Mouse (Mus musculus) limb, embryonic 13.5 days (tissue): ENCODE results near the gene Rab3a. TPM values are rescaled to one million over a fixed set of nuclear protein-coding genes. Genes with fewer than 3 reads are reported as not detected.
A peak's percentile ranks its signal among the peaks of the same experiment; 100 is the strongest.

Source experiments
- ATAC-seq: fragments of 200-750 bp; cut with Nextera tagmentation; 2 replicates; pipeline ENCODE4 v1.8.0; 2017; ENCODE audit warnings: low read depth, moderate number of reproducible peaks, moderate TSS enrichment; ENCODE audit not compliant: low FRiP score
- H3K27ac ChIP-seq: fragments of 300-500 bp; sonication (generic); 2 replicates; pipeline ENCODE4 v1.5.1; 2015; ENCODE audit warnings: inconsistent platforms, mild to moderate bottlenecking, moderate library complexity
- H3K27me3 ChIP-seq: fragments of 300-500 bp; sonication (generic); 2 replicates; pipeline ENCODE4 v1.6.1; 2015; ENCODE audit warnings: mild to moderate bottlenecking, inconsistent platforms
- H3K36me3 ChIP-seq: fragments of 300-500 bp; sonication (generic); 2 replicates; pipeline ENCODE4 v1.6.1; 2015; ENCODE audit warnings: inconsistent platforms, mild to moderate bottlenecking, moderate library complexity
- H3K4me1 ChIP-seq: fragments of 300-500 bp; sonication (generic); 2 replicates; pipeline ENCODE4 v1.6.1; 2015; ENCODE audit warnings: inconsistent platforms
- H3K4me2 ChIP-seq: fragments of 300-500 bp; sonication (generic); replicated peaks from 2 replicates; pipeline ENCODE4 v1.6.1; 2015; ENCODE audit warnings: inconsistent platforms, mild to moderate bottlenecking, moderate library complexity
- H3K4me3 ChIP-seq: fragments of 300-500 bp; sonication (generic); 2 replicates; pipeline ENCODE4 v1.5.1; 2015; ENCODE audit warnings: moderate library complexity, mild to moderate bottlenecking, inconsistent platforms
- H3K9ac ChIP-seq: fragments of 300-500 bp; sonication (generic); 2 replicates; pipeline ENCODE4 v1.6.1; 2015; ENCODE audit warnings: mild to moderate bottlenecking, inconsistent platforms
- H3K9me3 ChIP-seq: fragments of 300-500 bp; sonication (generic); 2 replicates; pipeline ENCODE4 v1.6.1; 2016; ENCODE audit warnings: inconsistent platforms
- WGBS: fragments of 180-500 bp; shearing (Covaris S2); methylation state at CpG from one replicate; pipeline ENCODE4 v1.1.7; 2015; 5-methylcytosine and 5-hydroxymethylcytosine counted together
- polyA plus RNA-seq: library from polyadenylated mRNA; unstranded; fragments of >200 nt; fragmentation: Nextera tagmentation; extraction: Ambion mirVana; gene quantifications from 2 replicates; pipeline ENCODE4 v1.2.1, GENCODE M21; 2015

Gene Rab3a
- polyA plus RNA-seq, 1 experiment from 2014 or later: 19.6 TPM

DNA sequence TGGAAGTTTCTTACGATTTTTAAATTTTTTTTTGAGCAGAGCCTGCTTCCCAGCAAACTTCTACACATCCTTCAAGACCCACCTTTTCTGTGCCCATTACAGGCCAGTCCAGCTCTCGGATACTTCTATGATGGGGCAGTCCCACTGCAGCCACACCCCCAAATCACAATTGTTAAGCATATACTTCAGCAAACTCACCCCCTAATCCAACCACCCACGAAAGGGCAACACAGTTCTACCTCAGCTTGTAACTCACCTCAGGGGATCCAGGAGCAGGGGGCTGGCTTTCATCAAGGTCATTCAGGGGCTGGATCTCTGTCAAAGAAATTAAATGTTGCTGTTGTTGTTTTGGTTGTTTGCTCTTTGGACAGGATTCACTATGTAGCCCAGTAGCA lies 32.6 kb downstream of the Rab3a start:
- Histone ChIP-seq H3K9me3 (no peaks in the 10 kb centered on the region), H3K27ac (no peak overlapping the region), H3K27me3 (no peaks in the 10 kb centered on the region), H3K4me1 (peaks cover 27% of the 10 kb centered on the region), H3K4me2 (no peak overlapping the region), H3K36me3 (peaks cover 73% of the 10 kb centered on the region), H3K4me3 (no peak overlapping the region), H3K9ac (no peak overlapping the region)
- ATAC-seq: no peak
- WGBS: 87% methylated on average over 3 of the region's 3 CpGs

DNA sequence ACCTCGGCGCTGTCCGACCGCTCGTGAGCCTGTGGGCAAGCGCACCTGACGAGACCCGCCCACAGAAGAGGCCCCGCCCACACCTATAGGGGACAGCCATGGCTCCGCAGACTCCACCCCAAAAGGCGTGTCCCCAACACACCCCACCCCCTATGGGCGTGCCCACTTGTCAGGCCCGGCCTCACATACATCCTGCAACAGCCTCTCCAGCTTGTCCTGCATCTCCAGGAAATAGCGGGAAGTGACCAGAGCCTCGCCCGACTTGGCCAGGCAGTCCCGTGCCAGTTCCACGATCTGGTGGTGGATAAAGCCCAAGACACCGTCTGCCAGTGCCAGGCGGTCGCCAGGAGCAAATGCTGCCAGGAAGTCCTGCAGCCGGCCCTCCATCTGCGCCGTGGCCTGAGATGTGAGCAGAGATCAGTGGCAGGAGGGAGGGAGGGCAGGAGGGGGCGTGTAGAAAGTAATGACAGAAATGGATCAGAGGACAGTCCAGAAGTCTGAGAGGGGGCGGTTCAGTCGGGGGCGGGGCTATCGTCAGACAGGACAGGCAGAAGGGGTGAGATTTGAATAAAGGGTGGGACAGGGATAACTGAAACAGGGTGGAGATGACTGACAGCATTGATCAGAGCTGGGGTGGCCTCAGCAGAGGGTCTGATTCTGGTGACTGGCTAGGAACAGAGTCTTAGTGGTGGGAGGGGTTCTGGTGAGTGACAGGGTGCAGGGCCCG lies 33.6 kb downstream of the Rab3a start:
- no peak overlapping the region for H3K4me3 ChIP-seq
- H3K4me2 ChIP-seq: 0 out of 2 replicates have a peak overlapping the region, but pooled peaks have one; percentile 21
- H3K9ac ChIP-seq: 0 out of 2 replicates have a peak overlapping the region, but pooled peaks have one; percentile 4
- peaks cover 63% of the 10 kb centered on the region for H3K36me3 ChIP-seq
- H3K27ac ChIP-seq: no peak overlapping the region
- peaks cover 34% of the 10 kb centered on the region for H3K4me1 ChIP-seq
- no peaks in the 10 kb centered on the region for H3K27me3 ChIP-seq
- WGBS: 22% methylated on average over 30 of the region's 30 CpGs
- no peaks in the 10 kb centered on the region for H3K9me3 ChIP-seq
- ATAC-seq: no peak

DNA sequence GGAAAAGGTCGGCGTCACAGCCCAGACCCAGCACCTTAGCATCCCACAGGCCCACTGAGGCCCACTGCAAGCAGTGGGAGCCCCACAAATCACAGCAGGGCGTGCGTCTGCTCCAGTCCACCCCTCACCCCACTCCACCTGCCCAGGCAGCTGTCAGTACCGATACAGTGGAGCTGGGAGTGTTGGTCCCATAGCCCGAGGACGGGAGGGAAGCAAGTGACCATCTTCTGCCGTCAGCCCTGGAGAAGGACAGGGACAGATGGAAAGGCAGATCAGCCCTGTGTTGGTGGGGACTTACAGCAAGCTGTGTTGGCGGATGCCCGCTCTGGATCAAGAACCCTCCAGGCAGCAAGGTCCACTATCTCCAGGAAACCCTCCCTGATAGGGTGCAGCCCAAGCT lies 34.6 kb downstream of the Rab3a start:
- Histone ChIP-seq H3K36me3 (peaks cover 54% of the 10 kb centered on the region), H3K4me3 (no peak overlapping the region), H3K27me3 (no peaks in the 10 kb centered on the region), H3K27ac (no peak overlapping the region), H3K9me3 (no peaks in the 10 kb centered on the region), H3K9ac (0 out of 2 replicates have a peak overlapping the region, but pooled peaks have one; percentile 13), H3K4me2 (no peak overlapping the region), H3K4me1 (peaks cover 37% of the 10 kb centered on the region)
- no peak for ATAC-seq
- WGBS: 74% methylated on average over 10 of the region's 10 CpGs

DNA sequence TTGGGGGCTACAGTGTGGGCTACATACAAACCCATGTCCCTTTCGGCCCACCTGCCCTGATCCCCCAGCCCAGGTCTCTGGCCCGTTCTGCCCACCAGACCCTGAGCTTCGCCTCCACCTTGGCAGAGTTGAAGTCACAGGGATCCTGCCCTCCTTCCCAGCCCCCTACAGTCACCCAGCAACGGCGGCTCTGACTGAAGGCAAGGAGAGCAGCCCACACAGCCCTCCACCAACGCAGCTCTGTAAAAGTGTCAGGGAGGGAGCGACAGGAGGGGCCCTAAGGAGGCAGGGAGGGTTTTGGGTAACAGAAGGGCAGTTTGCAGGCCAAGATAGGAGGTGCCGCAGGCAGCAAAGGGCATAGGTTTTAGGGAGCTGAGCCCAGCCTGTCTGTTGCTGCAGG lies 36.4 kb downstream of the Rab3a start:
- Histone ChIP-seq H3K27ac (peak overlapping the region; percentile 10; the same call in 1 of the 2 replicates), H3K4me1 (peaks cover 36% of the 10 kb centered on the region), H3K9me3 (no peaks in the 10 kb centered on the region), H3K36me3 (peaks cover 36% of the 10 kb centered on the region), H3K27me3 (peaks cover 9% of the 10 kb centered on the region), H3K4me2 (peak overlapping the region; percentile 79), H3K9ac (peak overlapping the region; percentile 88), H3K4me3 (peak overlapping the region; percentile 76)
- no peak for ATAC-seq
- WGBS: 55% methylated on average over 8 of the region's 8 CpGs

DNA sequence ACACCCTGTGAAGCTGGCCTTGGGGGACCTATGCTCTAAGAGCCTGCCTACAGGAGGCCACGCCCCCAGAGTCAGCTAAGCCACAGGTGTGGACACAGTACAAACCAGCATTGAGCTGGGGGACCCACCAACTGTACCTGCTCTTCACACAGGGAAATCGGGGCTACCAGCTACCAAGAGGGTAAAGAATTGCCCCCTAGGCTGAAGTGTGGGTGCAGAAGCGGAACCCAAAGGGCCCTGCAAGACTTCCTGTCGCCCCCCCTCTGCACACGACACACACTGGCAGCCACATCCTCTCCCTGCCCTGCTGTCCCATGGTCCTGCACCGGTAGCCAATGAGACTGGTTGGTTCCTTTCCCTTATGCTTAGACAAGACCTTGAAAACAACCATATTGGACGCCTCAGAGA lies 36.8 kb downstream of the Rab3a start:
- 71% methylated on average over 7 of the region's 7 CpGs for WGBS
- peak overlapping the region; percentile 88 for H3K9ac ChIP-seq
- H3K27me3 ChIP-seq: peaks cover 13% of the 10 kb centered on the region
- H3K9me3 ChIP-seq: no peaks in the 10 kb centered on the region
- no peak for ATAC-seq
- H3K36me3 ChIP-seq: peaks cover 32% of the 10 kb centered on the region
- peaks cover 37% of the 10 kb centered on the region for H3K4me1 ChIP-seq
- H3K27ac ChIP-seq: peak overlapping the region; percentile 10; the same call in 1 of the 2 replicates
- H3K4me3 ChIP-seq: peak overlapping the region; percentile 76
- peak overlapping the region; percentile 79 for H3K4me2 ChIP-seq

DNA sequence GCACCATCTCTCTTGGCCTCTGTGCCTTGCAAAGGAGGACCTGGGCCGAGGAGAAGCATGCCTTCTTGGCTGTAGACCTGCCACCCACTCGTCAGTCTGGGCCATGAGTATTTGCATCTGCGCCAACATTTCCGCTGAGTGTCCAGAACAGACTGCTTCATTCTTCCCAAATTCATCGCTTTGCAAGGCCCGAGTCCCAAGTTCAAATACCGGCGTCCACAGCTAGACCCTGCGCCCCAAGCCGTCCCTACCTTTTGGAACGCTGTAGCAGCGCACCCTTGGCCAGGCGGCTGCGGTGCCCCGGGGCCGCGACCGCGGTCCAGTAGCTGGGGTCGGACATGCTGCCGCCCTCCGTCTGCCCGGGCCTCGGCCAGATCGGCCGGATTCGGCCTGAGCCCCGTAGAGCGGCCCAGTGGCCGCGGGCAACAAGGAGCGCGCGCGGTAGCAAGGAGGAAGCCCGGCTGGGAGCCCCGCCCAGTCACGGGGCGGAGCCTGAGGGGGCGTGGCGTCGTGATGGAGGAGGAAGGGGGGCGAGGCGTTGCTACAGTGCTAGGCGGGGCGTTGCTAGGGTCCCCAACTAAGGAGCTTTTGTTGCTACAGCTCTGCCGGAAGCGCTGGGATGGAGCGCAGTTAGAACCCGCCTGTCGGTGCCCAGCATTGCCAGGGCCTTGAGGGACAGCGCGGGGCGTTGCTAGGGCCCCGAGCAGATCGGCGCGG lies 37.7 kb downstream of the Rab3a start:
- ATAC-seq: peak; percentile 81
- Histone ChIP-seq H3K36me3 (peaks cover 23% of the 10 kb centered on the region), H3K27ac (peak overlapping the region; percentile 82), H3K9me3 (no peaks in the 10 kb centered on the region), H3K27me3 (peaks cover 16% of the 10 kb centered on the region), H3K9ac (peak overlapping the region; percentile 88), H3K4me1 (peaks cover 42% of the 10 kb centered on the region), H3K4me3 (peak overlapping the region; percentile 76), H3K4me2 (peak overlapping the region; percentile 79)
- WGBS: 5% methylated on average over 57 of the region's 58 CpGs

DNA sequence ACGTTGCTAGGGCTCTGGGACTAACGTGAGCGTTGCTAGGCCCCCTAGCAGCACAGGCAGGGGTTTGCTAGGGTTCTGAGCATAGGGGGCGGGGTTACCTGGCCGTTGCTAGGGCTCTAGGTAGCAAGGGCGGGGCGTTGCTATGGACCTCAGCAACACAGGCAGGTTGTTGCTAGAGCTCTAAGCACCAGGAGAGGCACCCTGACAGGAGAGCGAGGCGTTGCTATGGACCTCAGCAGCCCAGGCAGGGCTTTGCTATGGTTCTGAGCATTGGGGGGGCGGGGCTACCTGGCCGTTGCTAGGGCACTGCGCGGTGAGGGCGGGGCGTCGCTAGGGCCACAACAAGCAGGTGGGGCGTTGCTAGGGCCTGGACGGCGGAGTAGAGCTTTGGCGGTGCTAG lies 38.2 kb downstream of the Rab3a start:
- under 1% methylated on average over 20 of the region's 20 CpGs for WGBS
- H3K9ac ChIP-seq: no peak overlapping the region
- H3K4me2 ChIP-seq: peak overlapping the region; percentile 79
- no peaks in the 10 kb centered on the region for H3K9me3 ChIP-seq
- H3K27me3 ChIP-seq: peaks cover 18% of the 10 kb centered on the region
- peak overlapping the region; percentile 76 for H3K4me3 ChIP-seq
- ATAC-seq: peak; percentile 34; the same call in 1 of the 2 replicates
- peak overlapping the region; percentile 82 for H3K27ac ChIP-seq
- peaks cover 44% of the 10 kb centered on the region for H3K4me1 ChIP-seq
- peaks cover 18% of the 10 kb centered on the region for H3K36me3 ChIP-seq

DNA sequence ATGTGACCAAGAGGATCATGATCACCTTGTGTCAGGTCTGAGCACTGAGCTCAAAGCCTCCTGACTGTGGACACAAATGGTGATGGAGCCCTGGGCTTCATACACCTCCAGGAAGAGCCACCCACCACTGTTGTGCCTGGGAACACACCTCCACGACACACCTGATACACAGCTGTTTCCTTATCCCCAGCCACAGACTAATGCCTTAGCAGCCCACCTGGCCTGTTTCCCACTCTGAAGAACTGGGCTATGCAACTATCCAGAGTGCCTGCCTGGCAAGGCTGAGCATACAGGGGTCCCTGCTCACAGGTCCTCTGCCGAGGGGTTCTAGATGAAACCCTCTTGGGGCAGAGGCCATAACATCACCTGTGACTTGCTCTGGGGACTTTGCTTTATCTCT lies 39.7 kb downstream of the Rab3a start:
- 86% methylated on average over 2 of the region's 2 CpGs for WGBS
- Histone ChIP-seq H3K4me1 (peaks cover 48% of the 10 kb centered on the region), H3K27ac (no peak overlapping the region), H3K36me3 (peaks cover 2% of the 10 kb centered on the region), H3K4me3 (no peak overlapping the region), H3K4me2 (no peak overlapping the region), H3K9ac (no peak overlapping the region), H3K9me3 (no peaks in the 10 kb centered on the region), H3K27me3 (peaks cover 33% of the 10 kb centered on the region)
- ATAC-seq: no peak

DNA sequence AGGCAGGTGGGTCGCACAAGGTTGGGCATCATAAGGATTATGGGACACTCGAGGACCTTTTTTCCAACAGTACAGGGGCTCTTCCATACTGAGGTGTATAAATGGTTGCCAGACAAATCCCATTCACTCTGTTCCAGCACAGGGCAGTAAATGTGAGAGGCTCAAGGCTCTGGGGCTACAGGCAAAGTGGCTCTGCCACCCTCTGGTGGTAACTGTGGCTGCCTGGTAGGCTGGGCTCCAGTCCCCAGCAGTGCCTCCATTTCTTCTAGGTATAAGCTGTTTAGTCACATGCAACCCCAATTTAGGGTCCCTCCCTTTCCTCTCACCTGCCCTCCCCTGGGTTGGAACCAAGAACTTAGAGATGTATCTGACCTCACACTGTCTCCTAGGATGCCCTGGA lies 40.9 kb downstream of the Rab3a start:
- peaks cover 44% of the 10 kb centered on the region for H3K27me3 ChIP-seq

DNA sequence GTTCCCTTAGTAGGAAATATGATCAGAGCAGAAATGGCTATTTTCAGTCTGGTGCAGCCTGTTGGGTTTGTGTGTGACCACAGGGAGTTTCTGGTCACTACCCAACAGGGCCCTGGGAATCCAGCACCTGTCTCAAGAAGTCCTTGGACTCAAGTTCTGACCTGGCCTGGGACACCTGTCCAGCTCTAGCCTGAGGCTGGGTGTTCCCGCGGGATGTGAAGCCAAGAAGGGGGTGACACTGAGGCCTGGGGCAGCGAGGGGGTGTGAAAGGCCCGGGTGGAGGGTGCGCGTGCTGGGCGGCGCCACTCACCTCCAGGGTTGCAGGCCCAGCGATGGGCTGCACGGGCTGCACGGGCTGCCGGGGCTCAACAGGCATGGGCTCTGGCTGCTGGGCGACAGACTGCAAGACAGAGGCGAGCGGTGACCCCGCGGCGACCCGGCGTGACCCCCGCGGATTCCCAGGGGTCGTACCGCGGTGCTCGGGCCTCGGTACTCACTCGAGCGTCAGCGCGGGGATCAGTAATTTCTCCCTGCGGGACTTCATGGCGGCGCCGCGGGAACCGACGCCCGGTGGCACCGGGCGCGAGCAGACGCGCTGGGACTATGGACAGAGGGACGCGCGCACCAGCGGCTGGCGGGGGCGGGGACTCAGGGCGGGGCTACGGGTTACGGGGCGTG lies 42.1 kb downstream of the Rab3a start:
- Histone ChIP-seq H3K4me1 (peaks cover 31% of the 10 kb centered on the region), H3K27me3 (peaks cover 55% of the 10 kb centered on the region), H3K27ac (no peak overlapping the region; the same call in 1 of the 2 replicates), H3K36me3 (no peaks in the 10 kb centered on the region), H3K4me2 (peak overlapping the region; percentile 89), H3K9ac (peak overlapping the region; percentile 62), H3K9me3 (no peaks in the 10 kb centered on the region), H3K4me3 (peak overlapping the region; percentile 56)
- ATAC-seq: no peak
- 2% methylated on average over 54 of the region's 54 CpGs for WGBS

More for the DNA sequence above, 40.9 kb downstream of the Rab3a start:
- Histone ChIP-seq H3K9me3 (no peaks in the 10 kb centered on the region), H3K4me1 (peaks cover 42% of the 10 kb centered on the region), H3K9ac (no peak overlapping the region), H3K4me2 (no peak overlapping the region), H3K36me3 (no peaks in the 10 kb centered on the region), H3K27ac (no peak overlapping the region), H3K4me3 (no peak overlapping the region)
- ATAC-seq: no peak
- 79% methylated on average over 2 of the region's 2 CpGs for WGBS

DNA sequence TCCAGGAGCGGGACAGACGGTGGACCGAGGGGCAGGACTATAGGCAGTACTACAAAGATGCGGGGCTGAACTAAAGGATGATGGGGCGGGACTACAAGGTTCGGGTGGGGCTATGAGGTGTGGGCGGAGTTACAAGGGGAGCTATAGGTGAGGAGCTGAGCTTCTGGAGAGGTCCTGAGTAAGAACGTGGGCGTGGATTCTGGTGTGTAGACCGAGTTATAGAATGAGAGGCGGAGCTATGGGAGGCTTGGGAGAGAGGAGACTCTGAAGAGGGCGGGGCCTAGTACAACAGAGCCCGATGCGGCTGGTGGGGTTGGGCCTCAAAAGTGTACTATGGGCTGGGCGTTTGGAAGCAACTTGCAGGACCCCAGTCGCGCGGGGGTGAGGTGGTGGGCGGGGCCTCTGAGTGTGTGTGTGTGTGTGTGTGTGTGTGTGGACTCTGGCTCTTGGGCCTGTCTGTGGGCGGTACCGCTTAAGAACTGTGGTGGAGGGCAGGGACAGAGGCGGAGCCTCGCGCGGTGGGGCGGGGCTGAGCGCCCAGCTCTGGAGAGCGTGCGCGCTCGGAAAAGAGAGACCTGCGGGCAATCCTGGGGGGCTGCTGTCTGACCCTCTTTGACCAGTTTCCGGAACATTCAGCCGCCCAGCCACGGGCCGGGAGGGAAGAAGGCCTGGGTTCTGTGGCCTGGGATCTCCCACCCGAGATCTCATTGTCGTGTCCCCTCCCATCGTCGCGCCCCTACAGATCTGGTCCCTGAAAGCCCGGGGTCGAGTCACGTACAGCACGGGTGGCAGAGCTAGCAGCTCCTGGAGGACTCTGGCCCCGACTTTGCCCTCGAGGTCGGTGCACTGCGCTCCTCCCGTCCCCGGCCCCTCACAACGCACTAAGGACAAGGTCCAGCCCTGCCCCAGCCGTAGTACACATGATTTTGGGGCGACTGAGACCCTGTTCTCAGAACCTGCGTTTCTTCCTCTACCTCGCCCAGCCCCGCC lies 42.9 kb downstream of the Rab3a start:
- peak overlapping the region; percentile 56 for H3K4me3 ChIP-seq
- H3K9ac ChIP-seq: peak overlapping the region; percentile 62
- peaks cover 63% of the 10 kb centered on the region for H3K27me3 ChIP-seq
- ATAC-seq: peak; percentile 90
- H3K27ac ChIP-seq: no peak overlapping the region; the same call in 1 of the 2 replicates
- peaks cover 26% of the 10 kb centered on the region for H3K4me1 ChIP-seq
- no peaks in the 10 kb centered on the region for H3K9me3 ChIP-seq
- WGBS: under 1% methylated on average over 57 of the region's 57 CpGs
- no peaks in the 10 kb centered on the region for H3K36me3 ChIP-seq
- peak overlapping the region; percentile 89 for H3K4me2 ChIP-seq
